Mouse (Mus musculus) MEL (cell line): ENCODE data around the gene Rcsd1. TPM values are rescaled to one million over a fixed set of nuclear protein-coding genes. Genes with fewer than 3 reads are reported as not detected.

Experiments used
- DNase-seq: peaks from one replicate; pipeline ENCODE4 v3.0.0; 2011; ENCODE audit warnings: low read depth, low spot score
- H3K27ac ChIP-seq: 2 replicates; pipeline ENCODE4 v1.5.1; 2012; ENCODE audit warnings: low read depth, mild to moderate bottlenecking, control low read depth, low read length, moderate library complexity; ENCODE audit not compliant: control insufficient read depth
- H3K27me3 ChIP-seq, 2 experiments: fragments of 150-350 bp in 1 of 2; sonication (generic) in 1 of 2; 2 replicates each; pipeline ENCODE4 v1.6.1; 2012; ENCODE audit warnings: low read length in 2 of 2, mild to moderate bottlenecking in 2 of 2, improper control_type of control experiment in 1 of 2, moderate library complexity in 1 of 2; ENCODE audit not compliant: insufficient read depth in 2 of 2, control insufficient read depth in 1 of 2
- H3K36me3 ChIP-seq, 2 experiments: 2 replicates each; pipeline ENCODE4 v1.6.1; 2012 to 2014; ENCODE audit warnings: low read length in 2 of 2, improper control_type of control experiment in 1 of 2, inconsistent platforms in 1 of 2, mild to moderate bottlenecking in 1 of 2; ENCODE audit not compliant: insufficient read depth in 2 of 2, control insufficient read depth in 1 of 2
- H3K4me1 ChIP-seq, 2 experiments: fragments of 150-350 bp in 1 of 2; sonication (generic) in 1 of 2; 2 replicates each; pipeline ENCODE4 v1.6.1; 2012; ENCODE audit warnings: low read length in 2 of 2, improper control_type of control experiment in 1 of 2, mild to moderate bottlenecking in 1 of 2; ENCODE audit not compliant: insufficient read depth in 2 of 2, control insufficient read depth in 1 of 2
- H3K4me3 ChIP-seq, 2 experiments: fragments of 150-350 bp in 1 of 2; sonication (generic) in 1 of 2; 2 replicates each; pipeline ENCODE4 v1.5.1; 2012; ENCODE audit warnings: low read depth in 2 of 2, low read length in 2 of 2, mild to moderate bottlenecking in 2 of 2, moderate library complexity in 2 of 2, control low read depth in 1 of 2, improper control_type of control experiment in 1 of 2; ENCODE audit not compliant: control insufficient read depth in 1 of 2, insufficient read depth in 1 of 2
- H3K79me2 ChIP-seq: 2 replicates; pipeline ENCODE4 v1.6.1; 2012; ENCODE audit warnings: mild to moderate bottlenecking, low read length, moderate library complexity; ENCODE audit not compliant: control insufficient read depth, poor library complexity, insufficient read depth
- H3K9ac ChIP-seq: 2 replicates; pipeline ENCODE4 v1.6.1; 2012; ENCODE audit warnings: low read depth, mild to moderate bottlenecking, control low read depth, low read length, moderate library complexity; ENCODE audit not compliant: control insufficient read depth, poor library complexity, severe bottlenecking
- H3K9me3 ChIP-seq: fragments of 150-350 bp; sonication (generic); replicated peaks from 2 replicates; pipeline ENCODE4 v1.6.1; 2012; ENCODE audit warnings: mild to moderate bottlenecking, low read length, improper control_type of control experiment, moderate library complexity; ENCODE audit not compliant: insufficient read depth
- BHLHE40 ChIP-seq: IDR thresholded peaks from 2 replicates; pipeline ENCODE4 v1.6.1; 2012; ENCODE audit warnings: low read depth, mild to moderate bottlenecking, inconsistent platforms, low read length, improper control_type of control experiment, borderline replicate concordance
- CHD1 ChIP-seq: IDR thresholded peaks from 2 replicates; pipeline ENCODE4 v1.6.1; 2012; ENCODE audit warnings: low read depth, mild to moderate bottlenecking, inconsistent platforms, low read length, improper control_type of control experiment
- CHD2 ChIP-seq: IDR thresholded peaks from 2 replicates; pipeline ENCODE4 v1.6.1; 2011; ENCODE audit warnings: low read length, improper control_type of control experiment
- CTCF ChIP-seq, 3 experiments: IDR thresholded peaks in 2 of 3; conservative IDR thresholded peaks in 1 of 3; 2 replicates each; pipeline ENCODE4 v1.5.1; 2011 to 2012; ENCODE audit warnings: low read length in 3 of 3, low read depth in 2 of 3, mild to moderate bottlenecking in 2 of 3, improper control_type of control experiment in 1 of 3, inconsistent platforms in 1 of 3, mixed read lengths in 1 of 3, moderate library complexity in 1 of 3; ENCODE audit not compliant: control insufficient read depth in 1 of 3, insufficient read depth in 1 of 3, poor library complexity in 1 of 3, severe bottlenecking in 1 of 3
- E2F4 ChIP-seq: IDR thresholded peaks from 2 replicates; pipeline ENCODE4 v1.6.1; 2011; ENCODE audit warnings: low read depth, low read length, improper control_type of control experiment, borderline replicate concordance
- ELF1 ChIP-seq: IDR thresholded peaks from 2 replicates; pipeline ENCODE4 v1.6.1; 2014; ENCODE audit warnings: low read depth, mild to moderate bottlenecking, inconsistent platforms, low read length, improper control_type of control experiment, moderate library complexity
- ETS1 ChIP-seq: IDR thresholded peaks from 2 replicates; pipeline ENCODE4 v1.6.1; 2012; ENCODE audit warnings: low read depth, mild to moderate bottlenecking, inconsistent platforms, low read length, improper control_type of control experiment, moderate library complexity
- GABPA ChIP-seq: IDR thresholded peaks from 2 replicates; pipeline ENCODE4 v1.6.1; 2012; ENCODE audit warnings: low read depth, mild to moderate bottlenecking, inconsistent platforms, low read length, improper control_type of control experiment, moderate library complexity
- GATA1 ChIP-seq: IDR thresholded peaks from 2 replicates; pipeline ENCODE4 v1.6.1; 2011; ENCODE audit warnings: low read depth, low read length, improper control_type of control experiment
- HCFC1 ChIP-seq: IDR thresholded peaks from 2 replicates; pipeline ENCODE4 v1.6.1; 2012; ENCODE audit warnings: low read depth, mild to moderate bottlenecking, inconsistent platforms, low read length, improper control_type of control experiment, moderate library complexity
- JUND ChIP-seq: IDR thresholded peaks from 2 replicates; pipeline ENCODE4 v1.6.1; 2011; ENCODE audit warnings: low read depth, mild to moderate bottlenecking, improper control_type of control experiment, low read length
- KAT2A ChIP-seq: conservative IDR thresholded peaks from 2 replicates; pipeline ENCODE4 v1.6.1; 2012; ENCODE audit warnings: low read depth, low read length, improper control_type of control experiment, inconsistent platforms
- MAX ChIP-seq: IDR thresholded peaks from 2 replicates; pipeline ENCODE4 v1.6.1; 2011; ENCODE audit warnings: low read length, improper control_type of control experiment
- MAZ ChIP-seq: IDR thresholded peaks from 2 replicates; pipeline ENCODE4 v1.6.1; 2012; ENCODE audit warnings: low read depth, mild to moderate bottlenecking, inconsistent platforms, low read length, improper control_type of control experiment
- MEF2A ChIP-seq: IDR thresholded peaks from 2 replicates; pipeline ENCODE4 v1.6.1; 2014; ENCODE audit warnings: low read depth, mild to moderate bottlenecking, inconsistent platforms, low read length, improper control_type of control experiment; ENCODE audit not compliant: poor library complexity, insufficient replicate concordance, severe bottlenecking; ENCODE audit errors: extremely low read depth
- MYB ChIP-seq: IDR thresholded peaks from 2 replicates; pipeline ENCODE4 v1.6.1; 2011; ENCODE audit warnings: mild to moderate bottlenecking, low read depth, low read length, improper control_type of control experiment
- NELFE ChIP-seq: IDR thresholded peaks from 2 replicates; pipeline ENCODE4 v1.6.1; 2011; ENCODE audit warnings: low read depth, low read length, improper control_type of control experiment
- NRF1 ChIP-seq: IDR thresholded peaks from 2 replicates; pipeline ENCODE4 v1.6.1; 2014; ENCODE audit warnings: low read depth, mild to moderate bottlenecking, inconsistent platforms, low read length, improper control_type of control experiment, moderate library complexity; ENCODE audit not compliant: poor library complexity, insufficient read depth, severe bottlenecking
- POLR2AphosphoS2 ChIP-seq: IDR thresholded peaks from 2 replicates; pipeline ENCODE4 v1.6.1; 2011; ENCODE audit warnings: low read length, improper control_type of control experiment
- POLR2AphosphoS5 ChIP-seq: IDR thresholded peaks from 2 replicates; pipeline ENCODE4 v1.6.1; 2012; ENCODE audit warnings: low read depth, borderline replicate concordance, mild to moderate bottlenecking, inconsistent platforms, low read length, moderate library complexity, mixed read lengths
- RAD21 ChIP-seq: IDR thresholded peaks from 2 replicates; pipeline ENCODE4 v1.6.1; 2011; ENCODE audit warnings: mild to moderate bottlenecking, low read depth, low read length, improper control_type of control experiment
- RCOR1 ChIP-seq: IDR thresholded peaks from 2 replicates; pipeline ENCODE4 v1.6.1; 2012; ENCODE audit warnings: low read depth, mild to moderate bottlenecking, inconsistent platforms, low read length, improper control_type of control experiment
- SIN3A ChIP-seq: IDR thresholded peaks from 2 replicates; pipeline ENCODE4 v1.6.1; 2012; ENCODE audit warnings: low read length, improper control_type of control experiment, inconsistent platforms
- SMC3 ChIP-seq: IDR thresholded peaks from 2 replicates; pipeline ENCODE4 v1.6.1; 2011; ENCODE audit warnings: low read depth, low read length, improper control_type of control experiment
- TAL1 ChIP-seq: IDR thresholded peaks from 2 replicates; pipeline ENCODE4 v1.6.1; 2012; ENCODE audit warnings: mild to moderate bottlenecking, inconsistent platforms, low read length, moderate library complexity, mixed read lengths
- TBP ChIP-seq: IDR thresholded peaks from 2 replicates; pipeline ENCODE4 v1.8.0; 2011; ENCODE audit warnings: low read depth, low read length, improper control_type of control experiment
- TCF12 ChIP-seq: IDR thresholded peaks from 2 replicates; pipeline ENCODE4 v1.6.1; 2014; ENCODE audit warnings: low read depth, mild to moderate bottlenecking, inconsistent platforms, low read length, improper control_type of control experiment, moderate library complexity
- UBTF ChIP-seq: IDR thresholded peaks from 2 replicates; pipeline ENCODE4 v1.6.1; 2012; ENCODE audit warnings: low read depth, mild to moderate bottlenecking, inconsistent platforms, low read length, improper control_type of control experiment, moderate library complexity, borderline replicate concordance; ENCODE audit not compliant: insufficient read depth
- USF1 ChIP-seq: IDR thresholded peaks from 2 replicates; pipeline ENCODE4 v1.6.1; 2014; ENCODE audit warnings: low read depth, mild to moderate bottlenecking, inconsistent platforms, low read length, improper control_type of control experiment, moderate library complexity
- USF2 ChIP-seq, 2 experiments: IDR thresholded peaks; 2 replicates each; pipeline ENCODE4 v1.6.1; 2011 to 2012; ENCODE audit warnings: improper control_type of control experiment in 2 of 2, low read length in 2 of 2, borderline replicate concordance in 1 of 2, inconsistent platforms in 1 of 2, low read depth in 1 of 2, mild to moderate bottlenecking in 1 of 2; ENCODE audit not compliant: insufficient read depth in 1 of 2
- ZC3H11A ChIP-seq: IDR thresholded peaks from 2 replicates; pipeline ENCODE4 v1.6.1; 2012; ENCODE audit warnings: low read depth, mild to moderate bottlenecking, inconsistent platforms, low read length, improper control_type of control experiment
- ZKSCAN1 ChIP-seq: IDR thresholded peaks from 2 replicates; pipeline ENCODE4 v1.6.1; 2012; ENCODE audit warnings: low read depth, mild to moderate bottlenecking, inconsistent platforms, low read length, improper control_type of control experiment, moderate library complexity
- ZMIZ1 ChIP-seq: IDR thresholded peaks from 2 replicates; pipeline ENCODE4 v1.6.1; 2012; ENCODE audit warnings: low read depth, mild to moderate bottlenecking, inconsistent platforms, low read length, improper control_type of control experiment, moderate library complexity
- polyA plus RNA-seq, 2 experiments: library from polyadenylated mRNA; stranded (reverse) in 1 of 2; unstranded in 1 of 2; fragments of >175 nt in 1 of 2; fragments of >200 nt in 1 of 2; gene quantifications; 2 replicates each; pipeline versions ENCODE4 v1.2.1 to v1.2.4; 2012; ENCODE audit warnings: low replicate concordance in 2 of 2, low read depth in 1 of 2; ENCODE audit not compliant: insufficient read length in 2 of 2, insufficient read depth in 1 of 2, missing spikeins in 1 of 2
- total RNA-seq: library from RNA; depleted of rRNA; stranded (reverse); fragments of 300-350 nt; gene quantifications from 2 replicates; pipeline ENCODE4 v1.2.3, GENCODE M21; 2012

The Rcsd1 gene
- total and polyA plus RNA-seq, 3 experiments = 19.0 to 38.0 TPM; not detected in 1

DNA sequence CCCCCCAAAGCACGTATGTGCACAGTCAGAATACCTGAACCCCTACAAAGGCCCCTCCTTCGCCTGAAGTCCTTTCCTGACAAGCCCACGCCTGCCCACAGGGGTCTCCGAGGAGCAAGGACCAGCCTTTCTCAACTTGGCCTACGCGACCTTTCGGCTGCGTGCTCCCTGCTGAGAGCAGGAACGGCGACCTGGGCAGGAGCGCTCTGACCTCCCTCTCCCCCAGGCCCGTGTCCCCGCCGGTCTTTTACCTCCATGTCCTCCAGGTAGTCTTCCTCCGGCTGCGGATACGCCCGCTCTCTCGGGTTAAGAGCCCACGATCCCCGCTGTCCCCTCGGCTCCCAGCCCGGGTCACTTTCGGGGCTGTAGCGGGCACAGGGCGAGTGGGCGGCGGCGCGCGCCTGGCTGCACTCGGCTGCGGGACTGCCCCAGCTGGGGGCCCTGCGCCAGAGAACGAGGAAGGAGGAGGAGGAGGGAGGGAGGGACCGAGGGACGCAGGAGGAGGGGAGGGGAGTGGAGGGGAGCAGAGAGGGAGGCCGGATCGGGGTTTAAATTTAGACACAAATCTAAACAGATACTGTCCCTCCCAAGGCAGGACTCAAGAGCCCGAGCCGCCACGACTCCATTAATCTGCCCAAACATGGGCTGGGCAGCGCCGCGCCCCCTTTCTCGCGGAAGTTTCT, 1.8 kb downstream of the Rcsd1 start (continued):
- TF ChIP-seq NELFE = no peak; the same call in 1 of the 2 replicates
- 0 out of 2 replicates have a peak, but pooled peaks have one; percentile 0 for TF ChIP-seq TBP
- no peak; the same call in 1 of the 2 replicates for TF ChIP-seq UBTF

GRCm38 (mm10) chr1:165707241-165707639, 2.3 kb downstream of the Rcsd1 start:
- Histone ChIP-seq H3K4me3 (peak overlapping the region; percentile 65 to 90), H3K27ac (peak overlapping the region; percentile 81), H3K4me1 (peaks cover 14 to 38% of the 10 kb centered on the region in 2 experiments), H3K79me2 (peaks cover 25% of the 10 kb centered on the region), H3K36me3 (peaks cover 0 to 17% of the 10 kb centered on the region in 2 experiments; a peak in 2 of 4 replicates), H3K9ac (peak overlapping the region; percentile 77), H3K9me3 (no peaks in the 10 kb centered on the region), H3K27me3 (no peaks in the 10 kb centered on the region)
- DNase-seq = peak; percentile 78
- no peak for TF ChIP-seq TAL1
- no peak for TF ChIP-seq MEF2A
- no peak for TF ChIP-seq POLR2AphosphoS5
- no peak for TF ChIP-seq SMC3
- TF ChIP-seq USF1 = no peak
- TF ChIP-seq HCFC1 = no peak
- TF ChIP-seq MAX = peak; percentile 58
- peak; percentile 60; the same call in 1 of the 2 replicates for TF ChIP-seq ETS1
- no peak for TF ChIP-seq NRF1
- no peak for TF ChIP-seq UBTF
- TF ChIP-seq RCOR1 = no peak; the same call in 1 of the 2 replicates
- TF ChIP-seq MAZ = peak; percentile 37; the same call in 1 of the 2 replicates
- TF ChIP-seq MYB = peak; percentile 25; the same call in 1 of the 2 replicates
- TF ChIP-seq SIN3A = 0 out of 2 replicates have a peak, but pooled peaks have one; percentile 38
- TF ChIP-seq RAD21 = no peak
- no peak for TF ChIP-seq CHD2
- TF ChIP-seq GATA1 = peak; percentile 72
- no peak for TF ChIP-seq ZKSCAN1
- no peak; the same call in 1 of the 2 replicates for TF ChIP-seq NELFE
- no peak for TF ChIP-seq POLR2AphosphoS2
- TF ChIP-seq CTCF (IDR thresholded peaks at IDR 0.05 in 2 of 3, conservative IDR thresholded peaks at IDR 0.05 in 1 of 3; ENCODE audit: control insufficient read depth in 1 of 3, insufficient read depth in 1 of 3, low read depth in 2 of 3, low read length in 3 of 3, poor library complexity in 1 of 3, severe bottlenecking in 1 of 3) = no peak
- TF ChIP-seq USF2 (IDR thresholded peaks at IDR 0.05; ENCODE audit: borderline replicate concordance in 1 of 2, insufficient read depth in 1 of 2, low read depth in 1 of 2, low read length in 2 of 2) = no peak
- no peak for TF ChIP-seq GABPA
- TF ChIP-seq KAT2A = no peak
- TF ChIP-seq ZMIZ1 = peak; percentile 37; the same call in 1 of the 2 replicates
- TF ChIP-seq TCF12 = peak; percentile 30; the same call in 1 of the 2 replicates
- TF ChIP-seq CHD1 = no peak
- TF ChIP-seq E2F4 = no peak
- TF ChIP-seq TBP = peak; percentile 73; the same call in 1 of the 2 replicates
- TF ChIP-seq ZC3H11A = no peak
- no peak for TF ChIP-seq BHLHE40
- TF ChIP-seq JUND = no peak
- TF ChIP-seq ELF1 = no peak
